Mouse (Mus musculus) ES-E14 (cell line): Measurements from ENCODE around the gene Arhgap32. TPM values are rescaled to one million over a fixed set of nuclear protein-coding genes. Genes with fewer than 3 reads are reported as not detected.

Experiments
- DNase-seq: peaks from one replicate; pipeline ENCODE4 v3.0.0-alpha.2; 2013; ENCODE audit warnings: low read depth, low spot score
- H3K27ac ChIP-seq: 2 replicates; pipeline ENCODE4 v1.5.1; 2012; ENCODE audit warnings: low read depth, mild to moderate bottlenecking, low read length, moderate library complexity, mixed read lengths; ENCODE audit not compliant: poor library complexity, insufficient read depth, severe bottlenecking
- H3K36me3 ChIP-seq: 2 replicates; pipeline ENCODE4 v1.6.1; 2012; ENCODE audit warnings: mild to moderate bottlenecking, low read length, moderate library complexity, mixed read lengths; ENCODE audit not compliant: control insufficient read depth, poor library complexity, insufficient read depth, severe bottlenecking
- H3K4me1 ChIP-seq, 2 experiments: fragments of 150-350 bp in 1 of 2; sonication (generic) in 1 of 2; 2 replicates each; pipeline ENCODE4 v1.6.1; 2012; ENCODE audit warnings: low read length in 2 of 2, mild to moderate bottlenecking in 1 of 2, mixed read lengths in 1 of 2; ENCODE audit not compliant: control insufficient read depth in 2 of 2, insufficient read depth in 2 of 2, poor library complexity in 1 of 2
- H3K4me3 ChIP-seq, 2 experiments: fragments of 150-350 bp in 1 of 2; sonication (generic) in 1 of 2; 2 replicates each; pipeline ENCODE4 v1.5.1; 2012; ENCODE audit warnings: low read length in 2 of 2, low read depth in 1 of 2, mild to moderate bottlenecking in 1 of 2, mixed read lengths in 1 of 2; ENCODE audit not compliant: insufficient read depth in 1 of 2, poor library complexity in 1 of 2, severe bottlenecking in 1 of 2
- H3K9ac ChIP-seq: 2 replicates; pipeline ENCODE4 v1.6.1; 2012; ENCODE audit warnings: low read depth, mild to moderate bottlenecking, low read length, mixed read lengths; ENCODE audit not compliant: poor library complexity, insufficient read depth, severe bottlenecking
- H3K9me3 ChIP-seq: fragments of 150-350 bp; sonication (generic); 2 replicates; pipeline ENCODE4 v1.6.1; 2012; ENCODE audit warnings: low read depth, mild to moderate bottlenecking, low read length; ENCODE audit not compliant: control insufficient read depth, insufficient read depth
- CHD2 ChIP-seq: IDR thresholded peaks from 2 replicates; pipeline ENCODE4 v1.6.1; 2014; ENCODE audit warnings: mild to moderate bottlenecking, low read depth, low read length, inconsistent platforms
- HCFC1 ChIP-seq: IDR thresholded peaks from 2 replicates; pipeline ENCODE4 v1.6.1; 2012; ENCODE audit warnings: low read length, inconsistent platforms, borderline replicate concordance; ENCODE audit not compliant: insufficient read depth
- MAFK ChIP-seq: IDR thresholded peaks from 2 replicates; pipeline ENCODE4 v1.6.1; 2014; ENCODE audit warnings: mild to moderate bottlenecking, low read depth, low read length, inconsistent platforms; ENCODE audit not compliant: insufficient read depth
- ZC3H11A ChIP-seq: IDR thresholded peaks from 2 replicates; pipeline ENCODE4 v1.6.1; 2012; ENCODE audit warnings: low read depth, mild to moderate bottlenecking, inconsistent platforms, low read length, borderline replicate concordance
- ZNF384 ChIP-seq: IDR thresholded peaks from 2 replicates; pipeline ENCODE4 v1.6.1; 2012; ENCODE audit warnings: low read depth, low read length, inconsistent platforms
- in situ Hi-C, 2 experiments: fragments of 600-800 bp; cut with MboI; formaldehyde crosslinking; loops; one replicate each; pipeline ENCODE4 v1.15.1; 2025; ENCODE audit warnings: low sequenced_read_pairs in 2 of 2, inconsistent platforms in 1 of 2; ENCODE audit not compliant: unreplicated experiment in 2 of 2
- total RNA-seq: library from RNA; depleted of rRNA; stranded (reverse); fragments of 300-350 nt; gene quantifications from 2 replicates; pipeline ENCODE4 v1.2.3, GENCODE M21; 2012

Arhgap32 gene
- total RNA-seq, 1 experiment, result 13.9 TPM

DNA sequence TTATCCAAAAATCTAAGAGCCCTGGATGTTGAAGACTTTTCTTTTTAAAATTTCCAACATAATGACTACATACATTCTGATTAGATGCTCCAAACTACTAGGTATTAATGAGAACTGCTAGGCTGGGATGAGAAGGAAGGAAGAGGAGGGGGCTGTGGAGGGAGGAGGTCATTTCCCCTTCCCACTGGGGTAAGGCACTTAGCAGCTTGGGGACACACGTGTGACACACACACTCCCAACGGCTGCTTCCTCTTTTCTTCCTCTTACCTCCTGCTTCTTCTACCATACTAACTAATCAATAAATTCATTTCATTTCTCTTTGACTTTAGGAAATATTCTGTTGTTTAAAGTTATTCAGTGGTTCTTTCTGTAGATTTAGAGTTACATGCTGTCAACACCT is 65.2 kb downstream of the Arhgap32 start:
- H3K9me3 ChIP-seq, result no peaks in the 10 kb centered on the region
- DNase-seq, result no peak
- no peak for TF ChIP-seq ZNF384
- H3K4me1 ChIP-seq, result no peaks in the 10 kb centered on the region
- H3K4me3 ChIP-seq, result no peak overlapping the region
- no peak overlapping the region for H3K27ac ChIP-seq
- in situ Hi-C loops, result no loop called here
- H3K9ac ChIP-seq, result no peak overlapping the region
- peaks cover 9% of the 10 kb centered on the region for H3K36me3 ChIP-seq

DNA sequence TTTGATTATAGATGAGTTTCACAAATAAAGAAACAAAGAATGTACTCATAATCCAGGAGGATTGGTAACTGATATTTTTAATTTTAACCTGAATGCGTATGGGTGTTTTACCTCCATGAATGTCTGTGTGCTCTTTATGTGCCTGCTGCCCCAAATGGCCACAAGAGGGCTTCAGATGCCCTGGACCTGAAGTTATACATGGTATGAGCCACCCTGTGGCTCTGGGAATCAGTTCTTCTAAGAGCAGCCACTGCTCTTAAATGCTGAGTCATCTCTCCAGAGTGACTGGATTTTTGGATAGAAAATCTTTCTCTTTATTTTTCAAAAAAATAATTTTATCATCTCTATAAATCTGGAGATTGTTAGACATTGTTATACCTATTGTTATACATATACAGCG is 70.6 kb downstream of the Arhgap32 start:
- DNase-seq, result peak; percentile 46
- Histone ChIP-seq H3K36me3 (peaks cover 9% of the 10 kb centered on the region), H3K27ac (no peak overlapping the region), H3K4me3 (no peak overlapping the region), H3K4me1 (no peaks in the 10 kb centered on the region), H3K9ac (no peak overlapping the region), H3K9me3 (no peaks in the 10 kb centered on the region)
- TF ChIP-seq ZC3H11A (0 out of 2 replicates have a peak, but pooled peaks have one; percentile 21), MAFK (peak; percentile 98), ZNF384 (no peak)
- in situ Hi-C loops, result no loop called here

DNA sequence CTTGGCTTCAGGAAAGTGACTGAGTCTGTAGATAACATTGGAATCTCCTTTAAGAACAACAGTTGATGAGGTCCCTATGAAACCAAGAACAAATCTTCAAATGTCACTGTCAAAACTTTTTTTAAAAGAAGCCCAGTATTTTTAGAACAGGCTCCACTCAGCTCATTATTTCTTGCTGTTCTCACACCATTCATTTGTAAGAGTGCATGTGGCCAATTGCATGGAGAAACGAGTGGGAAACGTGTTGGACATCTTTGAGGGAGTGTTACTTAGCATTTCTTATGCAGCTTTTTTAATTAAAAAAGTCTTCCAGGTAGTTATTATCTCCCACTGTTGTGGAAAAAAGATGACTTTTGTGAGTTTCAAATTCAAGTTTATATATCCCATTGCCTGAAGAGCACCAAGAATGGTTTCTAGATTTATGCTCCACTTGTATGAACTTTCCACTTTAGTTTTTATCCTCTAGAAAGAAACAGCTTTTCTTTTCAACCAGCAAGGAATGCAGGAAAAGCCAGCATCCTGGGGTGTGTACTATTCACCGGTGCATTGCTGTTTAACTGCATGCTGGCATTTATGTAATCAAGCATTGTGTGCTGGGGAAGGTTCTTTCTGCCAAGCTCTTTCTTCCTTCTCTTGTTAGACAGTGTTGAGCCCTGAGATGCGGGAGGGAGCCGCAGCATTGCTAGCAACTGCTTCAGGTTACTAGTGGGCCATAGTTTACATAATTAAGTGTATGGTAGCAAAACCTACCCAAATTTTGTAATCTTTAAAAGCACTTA is 76.5 kb downstream of the Arhgap32 start:
- in situ Hi-C loops, result no loop called here
- Histone ChIP-seq H3K9ac (no peak overlapping the region), H3K27ac (no peak overlapping the region), H3K4me3 (no peak overlapping the region), H3K9me3 (no peaks in the 10 kb centered on the region), H3K36me3 (peaks cover 2% of the 10 kb centered on the region; the same call in 1 of the 2 replicates), H3K4me1 (no peaks in the 10 kb centered on the region)
- no peak for TF ChIP-seq CHD2
- TF ChIP-seq ZNF384, result no peak
- no peak for TF ChIP-seq HCFC1
- TF ChIP-seq ZC3H11A, result no peak
- no peak for TF ChIP-seq MAFK
- DNase-seq, result no peak

DNA sequence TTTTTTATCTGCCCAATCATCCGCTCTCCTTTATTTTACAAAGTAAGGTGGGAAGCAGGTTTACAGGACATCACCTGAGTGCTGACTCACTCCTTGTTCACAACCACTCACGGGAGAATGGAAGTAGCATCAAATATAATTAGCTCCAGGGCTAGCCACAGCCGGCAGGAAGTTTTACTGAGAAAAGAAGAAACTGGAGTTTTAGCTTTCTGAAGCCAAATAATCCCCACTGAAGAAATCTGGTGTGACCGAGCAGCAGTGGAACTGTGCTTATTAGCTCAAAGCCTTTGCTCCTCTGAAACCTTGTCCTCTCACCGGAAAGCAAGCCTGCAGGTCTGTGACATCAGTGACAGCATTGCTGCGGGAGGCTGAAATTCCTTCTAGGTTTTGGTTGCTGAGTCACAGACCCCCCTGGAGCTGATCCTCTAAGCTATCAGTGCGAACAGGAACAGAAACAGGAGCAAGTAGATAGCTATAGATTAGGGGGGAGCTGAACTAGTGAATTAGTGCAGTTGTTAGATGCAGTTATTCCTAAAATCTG is 88.6 kb downstream of the Arhgap32 start:
- Histone ChIP-seq H3K4me3 (no peak overlapping the region), H3K36me3 (0 out of 2 replicates have a peak, but pooled peaks cover 2% of the 10 kb centered on the region), H3K9me3 (no peaks in the 10 kb centered on the region), H3K4me1 (peaks cover 0 to 4% of the 10 kb centered on the region in 2 experiments; a peak in 2 of 4 replicates), H3K9ac (no peak overlapping the region), H3K27ac (0 out of 2 replicates have a peak overlapping the region, but pooled peaks have one; percentile 18)
- in situ Hi-C loops, result no loop called here
- no peak for DNase-seq
- no peak for TF ChIP-seq ZNF384
- TF ChIP-seq MAFK, result peak; percentile 51; the same call in 1 of the 2 replicates

DNA sequence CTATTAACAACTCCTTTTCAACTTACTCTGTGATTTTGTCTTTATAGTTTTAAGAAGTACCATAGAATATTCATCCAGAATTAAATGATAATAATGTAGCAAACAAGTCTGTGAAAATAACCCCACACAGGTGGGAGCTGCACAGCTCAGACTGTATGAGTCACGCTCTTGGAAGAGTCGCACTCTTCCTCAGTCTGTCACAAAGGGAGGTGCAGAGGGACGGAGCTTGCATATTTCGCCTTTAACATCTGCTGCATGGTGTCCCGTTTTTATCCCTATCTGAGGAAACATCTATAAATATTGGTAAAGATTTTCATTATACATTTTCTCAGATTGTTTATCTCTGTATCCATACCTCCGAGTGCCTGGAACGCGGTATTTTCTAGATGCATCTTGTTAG is 91.2 kb downstream of the Arhgap32 start:
- in situ Hi-C loops, result no loop called here
- TF ChIP-seq MAFK (no peak), ZNF384 (no peak), ZC3H11A (no peak), CHD2 (no peak), HCFC1 (no peak)
- Histone ChIP-seq H3K27ac (no peak overlapping the region), H3K9ac (no peak overlapping the region), H3K4me3 (no peak overlapping the region), H3K36me3 (0 out of 2 replicates have a peak, but pooled peaks cover 2% of the 10 kb centered on the region), H3K4me1 (no peaks in the 10 kb centered on the region), H3K9me3 (no peaks in the 10 kb centered on the region)
- DNase-seq, result no peak
